Comparison of ENCODE assay signal across 20 mouse cellular contexts in the genomic region with DNA sequence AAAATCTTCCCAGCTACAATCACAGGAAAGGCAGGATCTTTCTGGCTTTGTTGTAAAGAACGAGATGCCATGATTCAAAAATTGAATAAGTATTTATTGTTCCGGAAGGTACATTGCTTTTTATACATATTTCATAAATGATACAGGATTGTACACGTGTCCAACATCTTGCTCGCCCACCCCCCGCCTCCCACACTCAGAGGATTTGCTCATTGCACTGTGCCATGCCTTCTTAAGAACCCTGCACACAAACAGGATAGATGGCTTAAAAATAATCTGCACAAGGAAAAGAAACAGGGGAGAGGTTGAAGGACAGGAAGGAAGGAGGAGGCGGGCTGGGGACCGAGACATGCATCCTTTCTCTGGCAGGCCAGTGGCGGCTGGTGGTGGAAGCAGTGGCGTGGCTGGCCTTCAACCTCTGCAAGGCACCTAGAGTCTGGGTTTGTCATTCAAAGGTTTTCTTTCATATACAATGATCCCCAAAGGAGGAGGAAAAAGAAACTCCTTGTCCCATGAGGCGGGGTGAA. TPM values are rescaled to one million over a fixed set of nuclear protein-coding genes. Genes with fewer than 3 reads are reported as not detected.
DNase-seq lines count a peak whose midpoint lies in the region; ATAC-seq and TF ChIP-seq lines count a peak whose summit lies in the region.
"Had no signal": no experiment of that assay in that cellular context is flagged by ENCODE, and none has a peak within 500 bp of the region (broad histone marks: within the 10 kb centered on the region; RNA-seq: fewer than 3 reads in every experiment).

No protein-coding gene starts in this region.

- no peaks in the 10 kb centered on the region for H3K4me1 ChIP-seq in embryonic facial prominence, embryonic 15.5 days
- peaks cover 26% of the 10 kb centered on the region for H3K4me1 ChIP-seq in embryonic facial prominence, embryonic 10.5 days
- peaks cover 32% of the 10 kb centered on the region for H3K4me1 ChIP-seq in heart, embryonic 16.5 days (ENCODE audit: control insufficient read depth, insufficient read depth, low read length)
- H3K4me1 ChIP-seq: limb, embryonic 15.5 days had no signal

- H3K4me3 ChIP-seq in embryonic facial prominence, embryonic 15.5 days (replicated peaks): no peak overlapping the region
- H3K4me3 ChIP-seq in embryonic facial prominence, embryonic 10.5 days: no peak overlapping the region
- H3K4me3 ChIP-seq in heart, embryonic 16.5 days (ENCODE audit: low read length): no peak overlapping the region
- no peak overlapping the region for H3K4me3 ChIP-seq in left cerebral cortex, adult 2 months
- H3K4me3 ChIP-seq: hindbrain, embryonic 12.5 days; limb, embryonic 15.5 days; midbrain, embryonic 13.5 days had no signal

- 79% methylated on average over 10 of the region's 10 CpGs for WGBS in embryonic facial prominence, embryonic 15.5 days
- WGBS in embryonic facial prominence, embryonic 10.5 days: 78% methylated on average over 10 of the region's 10 CpGs
- 70% methylated on average over 10 of the region's 10 CpGs for WGBS in heart, embryonic 16.5 days

- no peaks in the 10 kb centered on the region for H3K27me3 ChIP-seq in embryonic facial prominence, embryonic 15.5 days
- H3K27me3 ChIP-seq in embryonic facial prominence, embryonic 10.5 days (replicated peaks; ENCODE audit: low read depth, poor library complexity, severe bottlenecking): no peaks in the 10 kb centered on the region
- no peaks in the 10 kb centered on the region for H3K27me3 ChIP-seq in heart, embryonic 16.5 days (ENCODE audit: control insufficient read depth, insufficient read depth, low read length)
- H3K27me3 ChIP-seq: hindbrain, embryonic 12.5 days; limb, embryonic 15.5 days; midbrain, embryonic 13.5 days had no signal

- H3K4me2 ChIP-seq in embryonic facial prominence, embryonic 15.5 days (replicated peaks): no peak overlapping the region
- peak overlapping the region; percentile 13; the same call in 1 of the 2 replicates for H3K4me2 ChIP-seq in heart, embryonic 16.5 days (ENCODE audit: low read depth, low read length)
- H3K4me2 ChIP-seq: hindbrain, embryonic 12.5 days; limb, embryonic 15.5 days; midbrain, embryonic 13.5 days had no signal

- no peak overlapping the region for H3K9ac ChIP-seq in embryonic facial prominence, embryonic 15.5 days
- H3K9ac ChIP-seq in heart, embryonic 16.5 days (ENCODE audit: low read length): no peak overlapping the region
- H3K9ac ChIP-seq: hindbrain, embryonic 12.5 days; limb, embryonic 15.5 days; midbrain, embryonic 13.5 days had no signal

- DNase-seq in embryonic facial prominence, embryonic 10.5 days (ENCODE audit: low spot score): no peak
- no peak for DNase-seq in heart, adult 18-20 months
- DNase-seq in left cerebral cortex, adult 2 months (ENCODE audit: extremely low spot score in 1 of 2, low spot score in 2 of 2): no peak
- no peak for DNase-seq in left cerebral cortex, postnatal 10 days (ENCODE audit: extremely low spot score in 1 of 2, low spot score in 2 of 2)
- DNase-seq in testis, postnatal 10 days (ENCODE audit: low spot score): peak; percentile 35
- no peak for DNase-seq in testis, postnatal 14 days (ENCODE audit: low spot score)
- DNase-seq: cerebellum, adult 11 months; cerebellum, postnatal 25 days; lung, postnatal 36 days; right cerebral cortex, postnatal 14 days; thymus, postnatal 4 days had no signal

- H3K9me3 ChIP-seq in embryonic facial prominence, embryonic 15.5 days (replicated peaks): no peaks in the 10 kb centered on the region
- H3K9me3 ChIP-seq in embryonic facial prominence, embryonic 10.5 days: no peaks in the 10 kb centered on the region
- no peaks in the 10 kb centered on the region for H3K9me3 ChIP-seq in heart, embryonic 16.5 days (replicated peaks; ENCODE audit: control insufficient read depth, low read length)
- H3K9me3 ChIP-seq: hindbrain, embryonic 12.5 days; limb, embryonic 15.5 days; midbrain, embryonic 13.5 days had no signal

- intact Hi-C loops in left cerebral cortex, adult 2 months (cut with DNase I): no loop called here
- intact Hi-C loops in left cerebral cortex, postnatal 10 days (cut with DNase I): no loop called here

- 0 out of 2 replicates have a peak overlapping the region, but pooled peaks have one; percentile 30 for H3K27ac ChIP-seq in embryonic facial prominence, embryonic 15.5 days (replicated peaks)
- no peak overlapping the region for H3K27ac ChIP-seq in embryonic facial prominence, embryonic 10.5 days (replicated peaks)
- peak overlapping the region; percentile 53 for H3K27ac ChIP-seq in heart, embryonic 16.5 days (ENCODE audit: low read length)
- peak overlapping the region; percentile 77 for H3K27ac ChIP-seq in left cerebral cortex, adult 2 months
- H3K27ac ChIP-seq: hindbrain, embryonic 12.5 days; limb, embryonic 15.5 days; midbrain, embryonic 13.5 days had no signal

- ATAC-seq in embryonic facial prominence, embryonic 15.5 days (ENCODE audit: insufficient number of reproducible peaks, low FRiP score, low TSS enrichment, low read depth): no peak
- ATAC-seq in heart, embryonic 16.5 days (replicated peaks; ENCODE audit: extremely low read depth, insufficient read depth, low FRiP score): no peak
- ATAC-seq: activated CD4-positive, CD25-positive, alpha-beta regulatory T cell, adult 4 months; forebrain, embryonic 16.5 days; midbrain, embryonic 13.5 days had no signal

- TF ChIP-seq CTCF in left cerebral cortex, adult 2 months (IDR thresholded peaks at IDR 0.05): no peak

- H3K36me3 ChIP-seq in embryonic facial prominence, embryonic 15.5 days: peaks cover 13% of the 10 kb centered on the region
- H3K36me3 ChIP-seq in embryonic facial prominence, embryonic 10.5 days (replicated peaks): no peaks in the 10 kb centered on the region
- 0 out of 2 replicates have a peak, but pooled peaks cover 3% of the 10 kb centered on the region for H3K36me3 ChIP-seq in heart, embryonic 16.5 days (ENCODE audit: control insufficient read depth, insufficient read depth)
- H3K36me3 ChIP-seq: hindbrain, embryonic 12.5 days; midbrain, embryonic 13.5 days had no signal

RNA-seq across cellular contexts. Expression of gene Oit3, which starts 5.4 kb away (rescaled TPM):
- 0.40 and 0.62 TPM in 2 replicates for polyA plus RNA-seq in embryonic facial prominence, embryonic 15.5 days (2015; fragmentation: Nextera tagmentation; extraction: Ambion mirVana)
- polyA plus RNA-seq in embryonic facial prominence, embryonic 10.5 days (2016; fragmentation: Nextera tagmentation; extraction: Ambion mirVana): 0.64 and 0.82 TPM in 2 replicates
- 4.1 and 4.7 TPM in 2 replicates for polyA plus RNA-seq in heart, embryonic 16.5 days (2015; fragmentation: Nextera tagmentation; extraction: Ambion mirVana)
- not detected for total RNA-seq in heart, adult 18-20 months (2021)
- total RNA-seq in left cerebral cortex, adult 2 months (2021): under 1 TPM; 0.16 to 0.34 TPM
- total RNA-seq in left cerebral cortex, postnatal 10 days (2021): under 1 TPM in 1 of 2 experiments, not detected in 1; 0.20 TPM
- total RNA-seq: gastrocnemius, adult 8-10 months had no signal
- polyA plus RNA-seq: activated CD4-positive, CD25-positive, alpha-beta regulatory T cell, adult 4 months had no signal

RNA-seq across cellular contexts. Expression of gene Pla2g12b, which starts 43.5 kb away (rescaled TPM):
- 0.20 TPM in 1 of 2 replicates, not detected in the other for polyA plus RNA-seq in embryonic facial prominence, embryonic 15.5 days (2015; fragmentation: Nextera tagmentation; extraction: Ambion mirVana)
- polyA plus RNA-seq in embryonic facial prominence, embryonic 10.5 days (2016; fragmentation: Nextera tagmentation; extraction: Ambion mirVana): not detected in 2 replicates
- polyA plus RNA-seq in heart, embryonic 16.5 days (2015; fragmentation: Nextera tagmentation; extraction: Ambion mirVana): 0.30 TPM in 1 of 2 replicates, not detected in the other
- not detected for total RNA-seq in heart, adult 18-20 months (2021)
- not detected for total RNA-seq in left cerebral cortex, adult 2 months (2021)
- not detected for total RNA-seq in left cerebral cortex, postnatal 10 days (2021)
- total RNA-seq: gastrocnemius, adult 8-10 months; layer of hippocampus, adult 8-10 months had no signal
- polyA plus RNA-seq: activated CD4-positive, CD25-positive, alpha-beta regulatory T cell, adult 4 months; forebrain, embryonic 16.5 days; hindbrain, embryonic 12.5 days; midbrain, embryonic 13.5 days had no signal

RNA-seq across cellular contexts. Expression of gene Gm10273, which starts 51.5 kb away (rescaled TPM):
- 9.1 TPM in 1 of 2 replicates, not detected in the other for polyA plus RNA-seq in embryonic facial prominence, embryonic 15.5 days (2015; fragmentation: Nextera tagmentation; extraction: Ambion mirVana)
- polyA plus RNA-seq in embryonic facial prominence, embryonic 10.5 days (2016; fragmentation: Nextera tagmentation; extraction: Ambion mirVana): 6.0 and 12.1 TPM in 2 replicates
- polyA plus RNA-seq in heart, embryonic 16.5 days (2015; fragmentation: Nextera tagmentation; extraction: Ambion mirVana): 5.9 and 65.1 TPM in 2 replicates
- total RNA-seq in heart, adult 18-20 months (2021): 100 to 1,000 TPM; 149 to 195 TPM
- 10 to 100 TPM; 37.4 to 65.6 TPM for total RNA-seq in left cerebral cortex, adult 2 months (2021)
- total RNA-seq in left cerebral cortex, postnatal 10 days (2021): 10 to 100 TPM; 43.2 to 57.6 TPM
- polyA plus RNA-seq: hindbrain, embryonic 12.5 days had no signal
